Mouse (Mus musculus) ES-Bruce4 (cell line): ENCODE measurements at regions not wholly inside any gene's neighbourhood (a gene's known extent, or its start where the extent isn't known, plus 50 kb on each side); places are given as distances from the start of the nearest gene placed in this dataset.

ENCODE experiments used
- CTCF ChIP-seq: IDR thresholded peaks from one replicate; pipeline ENCODE4 v1.8.1; 2011; ENCODE audit warnings: low read depth, low read length
- EP300 ChIP-seq: IDR thresholded peaks from 2 replicates; pipeline ENCODE4 v1.6.1; 2011; ENCODE audit warnings: low read depth, low read length; ENCODE audit not compliant: insufficient read depth

GRCm38 (mm10) chr4:53270433-53270832 is 110.7 kb upstream of the Abca1 start:
- TF ChIP-seq CTCF (no peak), EP300 (no peak)
